Mouse (Mus musculus) cerebellum, postnatal 10 days (tissue): ENCODE measurements around the gene Sec62.
"Not testable (repeated sequence)": the region's sequence is repeated elsewhere in the genome, so short reads cannot be mapped to it uniquely, and the experiment has no call there.

ENCODE experiments used
- DNase-seq, 2 experiments: peaks; one replicate each; pipeline ENCODE4 v3.0.0; 2021; ENCODE audit warnings: mixed read lengths in 2 of 2

The Sec62 gene

DNA sequence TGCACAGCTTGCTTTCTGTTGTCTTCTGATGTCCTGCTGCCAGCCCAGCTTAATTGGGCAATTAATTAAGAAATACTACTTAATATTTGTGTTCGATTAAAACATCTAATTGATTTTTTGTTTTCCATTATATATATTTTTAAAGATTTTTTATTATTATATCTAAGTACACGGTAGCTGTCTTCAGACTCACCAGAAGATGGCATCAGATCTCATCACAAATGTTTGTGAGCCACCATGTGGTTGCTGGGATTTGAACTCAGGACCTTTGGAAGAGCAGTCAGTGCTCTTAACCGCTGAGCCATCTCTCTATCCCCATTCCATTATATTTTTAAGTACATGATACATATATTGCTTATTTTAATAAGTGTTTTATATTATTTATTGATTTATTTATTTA, 40.6 kb downstream of the Sec62 start:
- DNase-seq: no peak

- no peak for DNase-seq
These were observed 53.1 kb downstream of the Sec62 start for GRCm38 (mm10) chr3:30845755-30846154.

DNA sequence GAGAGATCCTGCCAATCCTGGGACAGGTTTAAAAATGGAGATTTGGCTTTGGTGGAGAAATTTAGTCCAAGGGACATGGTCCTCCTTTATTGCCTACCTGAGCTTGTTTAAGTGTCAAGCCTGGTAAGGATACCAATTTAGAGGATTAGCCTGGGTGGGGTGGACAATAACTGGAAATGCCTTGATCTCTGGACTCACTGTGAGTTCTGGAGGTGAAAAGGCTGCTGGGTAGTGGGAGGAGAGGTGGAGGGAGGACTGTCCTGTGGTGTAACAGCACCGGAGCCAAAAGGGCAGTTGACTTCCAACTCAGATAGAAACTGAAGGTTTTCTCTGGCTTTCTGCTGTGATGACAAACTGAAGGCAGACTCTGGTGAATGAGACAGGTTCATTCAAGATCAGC, 54.7 kb downstream of the Sec62 start:
- no peak for DNase-seq

- DNase-seq: no peak
These were observed 58.7 kb downstream of the Sec62 start for GRCm38 (mm10) chr3:30851422-30851821.

GRCm38 (mm10) chr3:30853596-30853995, 60.9 kb downstream of the Sec62 start:
- DNase-seq: no peak

DNA sequence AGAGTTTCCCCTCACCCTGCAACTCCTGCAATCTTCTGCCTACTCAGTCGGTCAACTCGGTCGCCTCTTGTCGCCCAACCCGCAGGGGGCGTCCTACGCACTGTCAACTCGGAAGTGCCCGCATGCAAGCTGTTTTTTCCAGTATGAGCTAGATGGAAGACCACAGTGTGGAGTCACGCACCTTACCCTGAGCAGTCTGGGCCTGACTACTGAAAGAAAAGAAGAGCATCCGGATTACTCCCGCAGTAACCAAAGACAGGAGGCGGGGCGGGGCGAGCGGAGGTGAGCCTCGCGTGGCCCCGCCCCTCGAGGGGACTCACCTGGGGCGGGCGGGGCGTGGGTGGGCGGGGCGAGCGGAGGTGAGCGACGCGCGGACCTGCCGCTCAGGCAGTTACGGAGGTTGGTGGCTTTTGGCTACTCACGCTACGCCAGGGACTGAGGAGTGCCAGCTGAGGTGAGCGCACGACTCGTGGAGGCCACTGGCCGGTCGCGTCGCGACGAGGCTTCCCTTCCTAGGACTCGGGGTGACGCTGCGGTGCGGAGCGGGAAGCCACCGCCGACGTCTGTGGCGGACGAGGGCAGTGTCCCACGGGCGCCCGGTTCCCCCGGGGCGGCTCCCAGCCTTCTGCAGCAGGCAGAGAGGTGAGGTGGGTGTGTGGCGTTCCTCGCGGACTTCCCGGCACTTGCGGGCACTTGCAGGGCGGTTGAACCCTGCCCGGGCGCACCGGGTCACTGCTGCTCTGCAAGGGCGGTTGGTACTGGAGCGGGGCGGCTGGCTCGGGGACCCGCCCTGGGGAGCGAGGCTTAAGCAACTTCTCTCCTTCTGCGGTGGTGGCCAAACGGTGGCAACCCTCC, 63.2 kb downstream of the Sec62 start, which contains the start of gene Gpr160:
Gene Gpr160, plus strand, starts transcription at position 347 of the 855 bp plus-strand sequence.
- peak; percentile 65 to 69 for DNase-seq

GRCm38 (mm10) chr3:30859599-30859998, 66.9 kb downstream of the Sec62 start:
- not testable (repeated sequence) for DNase-seq

DNA sequence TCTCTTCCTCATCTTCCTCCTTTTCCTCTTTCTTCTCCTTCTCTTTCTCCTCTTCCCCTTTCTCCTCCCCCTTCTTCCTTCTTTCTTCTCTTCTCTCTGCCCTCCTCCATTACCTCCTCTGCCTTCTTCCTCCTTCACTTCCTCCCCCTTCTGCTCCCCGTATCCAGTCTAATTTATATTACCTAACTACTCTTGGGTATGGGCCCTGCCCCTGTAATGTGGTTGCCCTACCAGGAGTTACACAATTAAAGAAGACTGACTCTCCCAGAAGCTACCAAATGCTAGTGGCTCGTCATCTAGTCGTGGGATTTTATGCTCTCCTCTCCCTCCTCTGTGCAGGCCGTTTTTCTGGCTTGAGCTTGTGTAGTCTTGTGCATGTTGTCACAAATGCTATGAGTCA, 68.0 kb downstream of the Sec62 start:
- no peak for DNase-seq

GRCm38 (mm10) chr3:30863712-30864435, 71.2 kb downstream of the Sec62 start:
- DNase-seq: no peak

GRCm38 (mm10) chr3:30864640-30865039, 72.0 kb downstream of the Sec62 start:
- DNase-seq: no peak

GRCm38 (mm10) chr3:30868176-30868575, 75.5 kb downstream of the Sec62 start:
- DNase-seq: no peak

GRCm38 (mm10) chr3:30868625-30869024, 76.0 kb downstream of the Sec62 start:
- no peak for DNase-seq

DNA sequence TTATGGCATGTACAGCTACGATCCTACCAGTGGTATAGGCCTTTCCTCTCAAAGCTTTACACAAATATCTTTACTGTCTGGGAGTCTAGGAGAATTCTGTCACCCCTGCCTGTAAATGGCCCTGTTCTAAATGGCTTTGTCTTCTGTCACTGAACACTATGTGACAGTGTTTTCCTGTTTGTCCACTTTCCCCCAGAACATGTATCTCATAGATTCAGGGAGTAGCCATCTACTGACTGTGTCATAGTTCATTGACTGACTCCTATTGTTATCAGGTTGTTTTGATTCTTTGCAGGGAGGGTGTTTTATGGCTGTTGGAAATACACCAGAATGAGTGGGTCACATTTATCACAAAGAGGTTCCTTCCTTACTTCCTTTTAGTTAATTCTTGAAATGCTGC, 77.3 kb downstream of the Sec62 start:
- no peak for DNase-seq
